Mouse (Mus musculus) limb, embryonic 12.5 days (tissue): ENCODE measurements around the gene Cacna1a. TPM values are rescaled to one million over a fixed set of nuclear protein-coding genes. Genes with fewer than 3 reads are reported as not detected.
A peak's percentile ranks its signal among the peaks of the same experiment; 100 is the strongest.
"Not testable (repeated sequence)": the region's sequence is repeated elsewhere in the genome, so short reads cannot be mapped to it uniquely, and the experiment has no call there.

Source experiments
- ATAC-seq: fragments of 200-750 bp; cut with Nextera tagmentation; 2 replicates; pipeline ENCODE4 v1.8.0; 2017; ENCODE audit warnings: low read depth, moderate TSS enrichment; ENCODE audit not compliant: insufficient number of reproducible peaks, insufficient read depth, low FRiP score, low TSS enrichment
- H3K27ac ChIP-seq: fragments of 300-500 bp; sonication (generic); 2 replicates; pipeline ENCODE4 v1.5.1; 2016; ENCODE audit warnings: mild to moderate bottlenecking, moderate library complexity
- H3K27me3 ChIP-seq: fragments of 300-500 bp; sonication (generic); 2 replicates; pipeline ENCODE4 v1.6.1; 2016; ENCODE audit warnings: mild to moderate bottlenecking, moderate library complexity
- H3K36me3 ChIP-seq: fragments of 300-500 bp; sonication (generic); 2 replicates; pipeline ENCODE4 v1.6.1; 2016; ENCODE audit warnings: mild to moderate bottlenecking, moderate library complexity
- H3K4me1 ChIP-seq: fragments of 300-500 bp; sonication (generic); replicated peaks from 2 replicates; pipeline ENCODE4 v1.6.1; 2016
- H3K4me2 ChIP-seq: fragments of 300-500 bp; sonication (generic); 2 replicates; pipeline ENCODE4 v1.6.1; 2016; ENCODE audit warnings: mild to moderate bottlenecking, moderate library complexity
- H3K4me3 ChIP-seq: fragments of 300-500 bp; sonication (generic); replicated peaks from 2 replicates; pipeline ENCODE4 v1.5.1; 2016; ENCODE audit warnings: mild to moderate bottlenecking
- H3K9ac ChIP-seq: fragments of 300-500 bp; sonication (generic); replicated peaks from 2 replicates; pipeline ENCODE4 v1.6.1; 2016; ENCODE audit warnings: mild to moderate bottlenecking, moderate library complexity
- H3K9me3 ChIP-seq: fragments of 300-500 bp; sonication (generic); 2 replicates; pipeline ENCODE4 v1.6.1; 2016; ENCODE audit warnings: mild to moderate bottlenecking, moderate library complexity
- WGBS: fragments of 180-500 bp; shearing (Covaris S2); methylation state at CpG from one replicate; pipeline ENCODE4 v1.1.7; 2016; 5-methylcytosine and 5-hydroxymethylcytosine counted together
- polyA plus RNA-seq: library from polyadenylated mRNA; unstranded; fragments of >200 nt; fragmentation: Nextera tagmentation; extraction: Ambion mirVana; gene quantifications from 2 replicates; pipeline ENCODE4 v1.2.1, GENCODE M21; 2016

Gene Cacna1a
- polyA plus RNA-seq, 1 experiment from 2014 or later: 11.9 TPM

GRCm38 (mm10) chr8:84661961-84662571, 273.8 kb downstream of the Cacna1a start:
- peaks cover 9% of the 10 kb centered on the region; the same call in 1 of the 2 replicates for H3K36me3 ChIP-seq
- H3K4me1 ChIP-seq: peaks cover 53% of the 10 kb centered on the region
- peak overlapping the region; percentile 89 for H3K4me2 ChIP-seq
- no peak for ATAC-seq
- WGBS: under 1% methylated on average over 61 of the region's 61 CpGs
- peak overlapping the region; percentile 96 for H3K9ac ChIP-seq
- H3K9me3 ChIP-seq: no peaks in the 10 kb centered on the region
- peak overlapping the region; percentile 97 for H3K27ac ChIP-seq
- no peaks in the 10 kb centered on the region for H3K27me3 ChIP-seq
- peak overlapping the region; percentile 97 for H3K4me3 ChIP-seq

GRCm38 (mm10) chr8:84662581-84663065, 274.4 kb downstream of the Cacna1a start, which contains the start of gene Ier2:
Gene Ier2, minus strand, starts transcription at chr8:84662852.
- Histone ChIP-seq H3K4me1 (peaks cover 47% of the 10 kb centered on the region), H3K27me3 (no peaks in the 10 kb centered on the region), H3K9me3 (no peaks in the 10 kb centered on the region), H3K4me3 (peak within 1 kb of the TSS; percentile 97), H3K9ac (peak within 1 kb of the TSS; percentile 96), H3K27ac (peak within 1 kb of the TSS; percentile 97), H3K4me2 (peak within 1 kb of the TSS; percentile 89), H3K36me3 (peaks cover 11% of the 10 kb centered on the region; the same call in 1 of the 2 replicates)
- under 1% methylated on average over 27 of the region's 27 CpGs for WGBS
- peak; percentile 46 for ATAC-seq

DNA sequence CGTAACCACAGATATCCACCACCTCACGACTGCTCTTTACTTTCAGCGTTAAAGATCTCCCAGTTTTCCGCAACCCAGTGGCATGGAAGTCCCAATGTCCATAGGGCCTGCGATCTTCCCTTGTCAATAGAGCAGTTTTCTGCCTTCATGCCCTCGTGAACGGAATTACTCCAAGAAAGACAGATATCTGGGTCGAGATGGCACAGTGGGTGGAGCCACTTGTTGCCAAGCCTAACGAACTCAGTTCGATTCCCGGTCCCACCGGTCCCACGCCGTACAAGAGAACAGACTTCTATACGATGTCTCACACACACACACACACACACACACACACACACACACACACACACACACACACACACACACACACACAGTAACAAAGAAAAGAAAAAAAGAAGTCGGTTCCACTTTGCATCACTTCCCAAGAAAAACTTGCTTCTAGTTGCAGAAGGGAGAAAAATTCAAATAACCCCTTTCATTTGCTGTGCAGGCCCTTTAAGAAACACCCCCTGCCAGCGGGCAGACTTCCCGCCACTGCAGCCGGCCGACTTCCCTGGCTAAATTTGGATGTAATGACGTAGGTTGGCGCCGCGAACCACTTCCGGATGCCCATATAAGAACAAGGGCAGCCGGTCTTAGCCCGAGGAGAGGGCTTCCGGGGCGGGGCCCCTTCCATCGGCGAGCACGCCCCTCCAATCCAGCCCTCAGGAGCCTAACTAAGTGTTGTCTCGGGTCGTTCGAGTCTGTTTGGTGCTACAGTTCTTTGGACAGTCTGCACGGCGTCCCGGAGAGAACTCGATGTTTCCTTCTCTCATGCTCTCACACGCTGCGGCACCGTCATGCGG, 275.5 kb downstream of the Cacna1a start:
- Histone ChIP-seq H3K27ac (peak overlapping the region; percentile 97), H3K4me2 (peak overlapping the region; percentile 89), H3K27me3 (no peaks in the 10 kb centered on the region), H3K9me3 (no peaks in the 10 kb centered on the region), H3K9ac (peak overlapping the region; percentile 96), H3K4me1 (peaks cover 42% of the 10 kb centered on the region), H3K4me3 (peak overlapping the region; percentile 97), H3K36me3 (peaks cover 22% of the 10 kb centered on the region)
- WGBS: 2% methylated on average over 40 of the region's 43 CpGs
- ATAC-seq: peak; percentile 80

- peak overlapping the region; percentile 71 for H3K9ac ChIP-seq
- WGBS: under 1% methylated on average over 29 of the region's 29 CpGs
- peak overlapping the region; percentile 97 for H3K27ac ChIP-seq
- peak overlapping the region; percentile 97 for H3K4me3 ChIP-seq
- peaks cover 30% of the 10 kb centered on the region for H3K36me3 ChIP-seq
- H3K4me1 ChIP-seq: peaks cover 31% of the 10 kb centered on the region
- H3K4me2 ChIP-seq: peak overlapping the region; percentile 89
- peak; percentile 17; the same call in 1 of the 2 replicates for ATAC-seq
- H3K9me3 ChIP-seq: no peaks in the 10 kb centered on the region
- no peaks in the 10 kb centered on the region for H3K27me3 ChIP-seq
Measured at GRCm38 (mm10) chr8:84664566-84665384, 276.5 kb downstream of the Cacna1a start.

- 2% methylated on average over 14 of the region's 14 CpGs for WGBS
- H3K36me3 ChIP-seq: peaks cover 37% of the 10 kb centered on the region
- H3K27me3 ChIP-seq: no peaks in the 10 kb centered on the region
- H3K4me3 ChIP-seq: peak overlapping the region; percentile 97
- H3K9ac ChIP-seq: peak overlapping the region; percentile 71
- H3K27ac ChIP-seq: peak overlapping the region; percentile 97
- peaks cover 25% of the 10 kb centered on the region for H3K4me1 ChIP-seq
- peak overlapping the region; percentile 89 for H3K4me2 ChIP-seq
- no peaks in the 10 kb centered on the region for H3K9me3 ChIP-seq
- ATAC-seq: 0 out of 2 replicates have a peak, but pooled peaks have one; percentile 4
Measured at GRCm38 (mm10) chr8:84665385-84665893, 277.2 kb downstream of the Cacna1a start.

DNA sequence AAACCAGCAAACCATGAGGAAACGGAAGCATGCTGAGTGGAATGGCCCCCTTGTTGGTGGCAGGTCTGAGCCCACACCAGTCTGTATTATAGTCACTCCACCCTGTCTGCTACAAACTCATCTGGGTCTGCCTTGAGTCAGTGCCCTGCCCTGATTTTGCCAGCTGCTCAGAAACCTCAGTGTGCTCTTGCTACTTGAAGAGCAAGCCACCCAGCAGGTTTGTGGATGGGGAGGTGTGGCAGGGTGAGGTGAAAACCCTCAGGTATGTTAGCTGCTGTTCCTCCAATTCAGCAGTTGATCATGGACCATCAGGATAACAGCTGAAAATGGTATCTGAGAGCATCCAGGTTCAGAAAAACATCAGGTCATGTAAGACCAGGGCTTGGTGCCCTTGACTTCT, 279.8 kb downstream of the Cacna1a start:
- Histone ChIP-seq H3K4me2 (no peak overlapping the region), H3K27ac (no peak overlapping the region), H3K9ac (no peak overlapping the region), H3K36me3 (peaks cover 63% of the 10 kb centered on the region), H3K4me1 (peaks cover 18% of the 10 kb centered on the region), H3K27me3 (no peaks in the 10 kb centered on the region), H3K9me3 (no peaks in the 10 kb centered on the region), H3K4me3 (no peak overlapping the region)
- 79% methylated on average over 1 of the region's 1 CpGs for WGBS
- ATAC-seq: no peak

GRCm38 (mm10) chr8:84668731-84669485, 280.7 kb downstream of the Cacna1a start:
- Histone ChIP-seq H3K9me3 (no peaks in the 10 kb centered on the region), H3K27me3 (no peaks in the 10 kb centered on the region), H3K4me3 (no peak overlapping the region), H3K27ac (no peak overlapping the region), H3K9ac (no peak overlapping the region), H3K4me2 (no peak overlapping the region), H3K36me3 (peaks cover 72% of the 10 kb centered on the region), H3K4me1 (peaks cover 12% of the 10 kb centered on the region)
- WGBS: 82% methylated on average over 6 of the region's 6 CpGs
- ATAC-seq: no peak

DNA sequence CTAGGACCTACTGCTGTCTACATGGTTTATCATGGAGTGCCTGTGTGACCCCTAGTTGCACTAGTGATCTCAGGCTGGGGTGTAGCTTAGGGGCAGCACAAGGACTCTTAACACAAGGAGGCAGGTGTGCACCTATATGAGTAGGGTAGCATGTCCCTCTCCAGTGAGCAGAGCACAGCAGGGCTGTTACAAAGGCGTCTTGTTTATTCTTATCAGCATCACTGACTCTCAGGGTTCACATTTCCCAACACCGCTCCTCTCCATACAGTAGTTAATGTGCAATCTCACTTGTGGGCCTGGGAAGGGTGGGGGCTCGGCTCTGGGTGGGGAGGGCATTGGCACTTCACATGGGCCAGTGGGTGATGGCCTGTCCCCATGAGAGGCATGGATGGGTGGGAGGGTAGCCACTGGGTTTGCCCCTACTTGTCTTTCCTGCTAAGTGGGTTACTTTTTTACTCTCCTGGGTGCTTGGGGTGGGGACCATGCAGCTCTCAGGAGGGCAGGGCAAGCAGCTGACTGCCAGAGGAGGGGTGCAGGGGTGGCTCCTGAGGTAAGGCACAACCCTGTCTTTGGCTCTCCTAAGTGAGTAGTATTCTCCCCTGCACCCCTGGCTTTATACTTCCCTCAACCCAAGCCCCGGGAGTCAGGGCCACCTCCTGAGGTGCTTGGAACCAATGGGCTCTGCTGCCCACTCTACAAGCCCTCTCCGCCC, 282.2 kb downstream of the Cacna1a start:
- 93% methylated on average over 5 of the region's 5 CpGs for WGBS
- H3K4me1 ChIP-seq: peaks cover 10% of the 10 kb centered on the region
- not testable (repeated sequence) for ATAC-seq

DNA sequence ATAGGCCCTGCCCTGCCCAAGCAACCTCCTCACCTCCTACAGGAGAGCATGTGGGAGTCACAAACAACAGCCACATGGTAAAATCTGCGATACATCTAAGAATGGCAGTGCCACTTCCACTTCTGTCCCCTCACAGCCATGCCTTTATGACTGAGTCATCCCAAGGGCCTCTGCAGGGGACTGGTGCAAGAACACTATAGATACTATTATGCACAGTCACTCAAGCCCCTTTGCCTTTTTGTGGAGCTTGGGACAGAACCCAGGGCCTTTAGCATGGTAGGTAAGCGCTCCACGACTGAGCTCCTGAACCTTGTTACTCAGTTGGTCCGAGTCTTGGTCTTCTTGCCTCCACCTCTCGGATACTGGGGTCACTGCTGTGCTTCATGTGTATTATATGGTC, 289.1 kb downstream of the Cacna1a start:
- no peak for ATAC-seq
- H3K27me3 ChIP-seq: no peaks in the 10 kb centered on the region
- H3K4me3 ChIP-seq: no peak overlapping the region
- 93% methylated on average over 5 of the region's 5 CpGs for WGBS
- no peaks in the 10 kb centered on the region for H3K9me3 ChIP-seq
- no peaks in the 10 kb centered on the region for H3K4me1 ChIP-seq
- peaks cover 68% of the 10 kb centered on the region for H3K36me3 ChIP-seq
- H3K9ac ChIP-seq: no peak overlapping the region
- no peak overlapping the region for H3K4me2 ChIP-seq
- H3K27ac ChIP-seq: no peak overlapping the region

More for the DNA sequence above, 282.2 kb downstream of the Cacna1a start:
- not testable (repeated sequence) for H3K9me3 ChIP-seq, H3K9ac ChIP-seq, H3K4me3 ChIP-seq, H3K27me3 ChIP-seq, H3K27ac ChIP-seq, H3K4me2 ChIP-seq
- peaks cover 87% of the 10 kb centered on the region for H3K36me3 ChIP-seq

- Histone ChIP-seq H3K27ac (no peak overlapping the region), H3K9ac (no peak overlapping the region), H3K4me1 (peaks cover 17% of the 10 kb centered on the region), H3K4me2 (no peak overlapping the region), H3K27me3 (no peaks in the 10 kb centered on the region), H3K9me3 (no peaks in the 10 kb centered on the region), H3K36me3 (peaks cover 52% of the 10 kb centered on the region), H3K4me3 (no peak overlapping the region)
- ATAC-seq: no peak
- WGBS: 87% methylated on average over 2 of the region's 2 CpGs
Measured at GRCm38 (mm10) chr8:84681476-84681875, 293.2 kb downstream of the Cacna1a start.
